Mouse (Mus musculus) forebrain, embryonic 11.5 days (tissue): ENCODE data around the gene Shank2. TPM values are rescaled to one million over a fixed set of nuclear protein-coding genes. Genes with fewer than 3 reads are reported as not detected.

Experiments used
- ATAC-seq: fragments of 200-750 bp; cut with Nextera tagmentation; replicated peaks from 2 replicates; pipeline ENCODE4 v1.8.0; 2017; ENCODE audit warnings: moderate TSS enrichment; ENCODE audit not compliant: low FRiP score
- DNase-seq: peaks from one replicate; pipeline ENCODE4 v3.0.0-alpha.2; 2017; ENCODE audit warnings: low spot score
- H3K27ac ChIP-seq: fragments of 300-500 bp; sonication (generic); 2 replicates; pipeline ENCODE4 v1.5.1; 2014; ENCODE audit warnings: low read depth, low read length
- H3K27me3 ChIP-seq: fragments of 300-500 bp; sonication (generic); 2 replicates; pipeline ENCODE4 v1.6.1; 2014; ENCODE audit warnings: mild to moderate bottlenecking, low read length, mixed read lengths; ENCODE audit not compliant: control insufficient read depth, insufficient read depth
- H3K36me3 ChIP-seq: fragments of 300-500 bp; sonication (generic); 2 replicates; pipeline ENCODE4 v1.6.1; 2014; ENCODE audit warnings: mild to moderate bottlenecking, low read length, moderate library complexity, mixed read lengths; ENCODE audit not compliant: control insufficient read depth, insufficient read depth
- H3K4me1 ChIP-seq: fragments of 300-500 bp; sonication (generic); replicated peaks from 2 replicates; pipeline ENCODE4 v1.6.1; 2014; ENCODE audit warnings: low read length, mixed read lengths; ENCODE audit not compliant: control insufficient read depth, insufficient read depth
- H3K4me2 ChIP-seq: fragments of 300-500 bp; sonication (generic); 2 replicates; pipeline ENCODE4 v1.6.1; 2014; ENCODE audit warnings: low read depth, mild to moderate bottlenecking, low read length, moderate library complexity, mixed read lengths; ENCODE audit not compliant: severe bottlenecking
- H3K4me3 ChIP-seq: fragments of 300-500 bp; sonication (generic); 2 replicates; pipeline ENCODE4 v1.5.1; 2014; ENCODE audit warnings: low read depth, low read length
- H3K9ac ChIP-seq: fragments of 300-500 bp; sonication (generic); 2 replicates; pipeline ENCODE4 v1.6.1; 2014; ENCODE audit warnings: low read length
- H3K9me3 ChIP-seq: fragments of 300-500 bp; sonication (generic); 2 replicates; pipeline ENCODE4 v1.6.1; 2016; ENCODE audit warnings: low read length, mixed read lengths; ENCODE audit not compliant: control insufficient read depth
- WGBS: fragments of 180-500 bp; shearing (Covaris S2); extraction: QIAGEN DNeasy Blood & Tissue Kit; methylation state at CpG from one replicate; pipeline ENCODE4 v1.1.7; 2014; 5-methylcytosine and 5-hydroxymethylcytosine counted together
- polyA plus RNA-seq: library from polyadenylated mRNA; unstranded; fragments of >200 nt; fragmentation: Nextera tagmentation; extraction: Ambion mirVana; gene quantifications from 2 replicates; pipeline ENCODE4 v1.2.1, GENCODE M21; 2014

Gene Shank2
- polyA plus RNA-seq, 1 experiment from 2014 or later: 2.2 TPM

DNA sequence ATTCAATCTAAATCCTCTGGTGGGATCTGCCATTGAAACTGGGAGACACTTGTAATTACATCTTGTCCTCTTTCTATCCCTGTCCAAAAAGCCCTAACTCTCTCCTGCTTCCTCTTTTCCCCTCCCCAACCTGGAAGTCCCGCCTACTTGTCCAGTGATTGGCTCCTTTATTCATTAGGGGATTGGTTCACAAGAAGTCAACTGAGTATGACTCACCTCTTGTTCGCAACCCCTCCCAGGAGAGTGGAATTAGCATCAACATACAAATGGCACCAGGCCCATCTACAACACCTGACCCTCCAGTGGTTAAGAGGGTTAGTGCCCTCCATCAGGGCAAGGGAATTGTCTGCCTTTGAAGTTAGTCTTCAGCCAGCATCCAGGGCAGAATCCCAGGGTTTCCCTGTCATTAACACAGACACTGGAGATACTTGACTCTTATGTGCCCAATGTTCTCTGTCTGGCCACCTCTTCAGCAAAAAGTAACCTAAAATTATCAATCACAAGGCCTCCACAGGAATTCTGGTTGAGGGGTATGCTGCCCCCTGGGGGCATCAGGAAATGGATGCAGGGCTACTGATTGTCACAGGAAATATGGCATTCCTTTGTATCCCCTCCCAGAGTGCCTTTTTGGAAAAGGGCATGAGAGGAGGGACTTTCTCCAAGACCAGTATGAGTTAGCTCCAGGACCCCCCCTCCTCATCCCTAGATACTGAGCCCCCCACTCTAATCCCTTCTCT is 247.1 kb downstream of the Shank2 start:
- Histone ChIP-seq H3K9me3 (no peaks in the 10 kb centered on the region), H3K4me1 (no peaks in the 10 kb centered on the region), H3K4me3 (no peak overlapping the region), H3K27me3 (no peaks in the 10 kb centered on the region), H3K36me3 (no peaks in the 10 kb centered on the region), H3K9ac (no peak overlapping the region), H3K27ac (no peak overlapping the region), H3K4me2 (no peak overlapping the region)
- WGBS: 43% methylated on average over 2 of the region's 2 CpGs
- no peak for DNase-seq
- ATAC-seq: no peak

DNA sequence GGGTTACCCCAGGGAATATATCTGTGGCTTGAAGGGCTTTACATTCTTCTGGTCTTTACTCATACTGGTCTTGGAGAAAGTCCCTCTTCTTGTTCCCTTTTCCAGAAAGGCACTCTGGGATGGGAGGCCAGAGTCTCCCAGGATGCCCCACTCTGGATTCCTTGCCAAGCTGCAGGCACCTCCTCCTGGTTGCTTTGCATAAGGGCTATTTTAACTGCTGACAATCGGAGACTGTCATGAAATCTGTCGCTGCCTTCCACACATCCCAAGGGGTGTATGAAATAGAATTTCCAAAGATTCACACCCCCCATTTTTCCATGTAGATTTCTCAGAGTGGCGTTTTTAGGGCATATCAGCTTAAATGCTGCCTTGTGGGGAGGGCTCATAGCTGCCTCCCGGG is 249.1 kb downstream of the Shank2 start:
- H3K4me2 ChIP-seq: no peak overlapping the region
- H3K27ac ChIP-seq: no peak overlapping the region
- no peaks in the 10 kb centered on the region for H3K9me3 ChIP-seq
- ATAC-seq (no peak), DNase-seq (no peak)
- no peak overlapping the region for H3K9ac ChIP-seq
- no peak overlapping the region for H3K4me3 ChIP-seq
- no peaks in the 10 kb centered on the region for H3K36me3 ChIP-seq
- H3K4me1 ChIP-seq: no peaks in the 10 kb centered on the region
- no peaks in the 10 kb centered on the region for H3K27me3 ChIP-seq
- 82% methylated on average over 4 of the region's 4 CpGs for WGBS

DNA sequence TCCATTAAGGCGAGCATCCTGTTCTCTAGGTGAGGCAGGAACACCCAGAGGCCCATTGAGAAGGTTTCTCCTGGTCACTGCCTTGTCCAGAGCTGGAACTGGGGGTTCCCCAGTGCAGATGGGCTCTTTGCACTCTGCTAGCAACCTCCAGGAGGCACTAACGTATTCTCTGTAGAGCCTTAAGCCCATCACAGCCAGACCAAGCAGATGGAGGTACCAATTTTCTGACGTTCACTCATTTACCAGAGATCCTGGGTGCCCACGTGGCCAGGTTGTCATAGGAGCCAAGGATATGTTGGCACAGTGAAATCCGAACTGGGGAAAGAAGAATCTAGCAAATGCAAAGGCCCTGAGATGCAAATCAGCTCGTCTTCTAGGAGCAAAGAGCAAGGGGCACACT is 249.5 kb downstream of the Shank2 start:
- no peaks in the 10 kb centered on the region for H3K27me3 ChIP-seq
- 57% methylated on average over 6 of the region's 6 CpGs for WGBS
- H3K4me3 ChIP-seq: no peak overlapping the region
- H3K9ac ChIP-seq: no peak overlapping the region
- H3K27ac ChIP-seq: no peak overlapping the region
- no peak overlapping the region for H3K4me2 ChIP-seq
- no peak for DNase-seq
- ATAC-seq: no peak
- H3K9me3 ChIP-seq: no peaks in the 10 kb centered on the region
- H3K36me3 ChIP-seq: no peaks in the 10 kb centered on the region
- no peaks in the 10 kb centered on the region for H3K4me1 ChIP-seq

DNA sequence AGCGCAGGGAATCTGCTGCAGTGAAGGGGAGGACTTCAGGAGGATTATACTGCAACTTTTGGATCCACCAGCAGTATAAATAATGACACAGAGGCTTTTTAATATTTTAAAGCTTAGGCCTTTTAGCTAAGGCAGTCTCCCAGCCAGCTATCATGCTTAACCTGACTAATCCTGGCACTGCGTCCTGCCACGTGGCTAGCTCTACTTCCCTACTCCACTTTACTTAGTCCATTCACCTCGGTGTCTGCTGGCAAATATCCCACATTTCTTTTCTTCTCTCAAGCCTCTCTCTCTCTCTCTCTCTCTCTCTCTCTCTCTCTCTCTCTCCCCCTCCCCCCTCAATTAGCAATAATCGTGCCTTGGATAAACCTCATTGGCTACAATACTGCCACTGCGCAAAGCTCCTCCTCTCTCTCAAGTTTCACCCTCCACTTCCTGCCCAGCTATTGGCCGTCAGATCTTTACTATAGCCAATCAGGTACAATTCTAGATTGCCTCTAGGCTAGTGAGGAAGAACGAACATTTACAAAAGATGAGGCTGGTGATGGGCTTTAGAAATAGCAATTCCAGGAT is 253.0 kb downstream of the Shank2 start:
- no peak overlapping the region for H3K27ac ChIP-seq
- 35% methylated on average over 8 of the region's 8 CpGs for WGBS
- no peak overlapping the region for H3K9ac ChIP-seq
- no peaks in the 10 kb centered on the region for H3K4me1 ChIP-seq
- ATAC-seq (peak; percentile 72), DNase-seq (no peak)
- H3K36me3 ChIP-seq: no peaks in the 10 kb centered on the region
- H3K4me3 ChIP-seq: no peak overlapping the region
- H3K4me2 ChIP-seq: no peak overlapping the region
- H3K27me3 ChIP-seq: no peaks in the 10 kb centered on the region
- no peaks in the 10 kb centered on the region for H3K9me3 ChIP-seq

DNA sequence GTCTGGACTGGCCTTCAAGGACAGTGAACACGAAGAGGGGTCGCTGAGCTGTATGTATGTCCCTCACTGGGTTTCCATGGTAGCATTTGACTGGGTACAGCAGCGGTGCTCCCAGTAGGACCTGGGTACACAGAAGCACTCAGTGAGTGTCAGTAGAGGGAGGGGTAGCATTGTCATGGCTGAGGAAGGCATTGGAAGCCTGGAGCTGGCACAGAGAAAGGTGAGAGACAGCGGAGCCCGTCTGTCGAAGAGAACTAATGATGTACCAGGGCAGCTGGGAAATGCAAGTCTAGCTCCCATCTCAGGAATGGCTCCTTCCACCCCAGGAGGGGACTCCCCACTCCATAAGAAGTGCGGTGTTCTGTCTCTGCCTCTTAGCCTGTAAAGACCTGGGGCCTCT is 256.1 kb downstream of the Shank2 start:
- Histone ChIP-seq H3K9me3 (no peaks in the 10 kb centered on the region), H3K4me3 (no peak overlapping the region), H3K27me3 (no peaks in the 10 kb centered on the region), H3K36me3 (no peaks in the 10 kb centered on the region), H3K27ac (no peak overlapping the region), H3K9ac (no peak overlapping the region), H3K4me1 (no peaks in the 10 kb centered on the region), H3K4me2 (no peak overlapping the region)
- 77% methylated on average over 7 of the region's 7 CpGs for WGBS
- ATAC-seq (no peak), DNase-seq (no peak)

DNA sequence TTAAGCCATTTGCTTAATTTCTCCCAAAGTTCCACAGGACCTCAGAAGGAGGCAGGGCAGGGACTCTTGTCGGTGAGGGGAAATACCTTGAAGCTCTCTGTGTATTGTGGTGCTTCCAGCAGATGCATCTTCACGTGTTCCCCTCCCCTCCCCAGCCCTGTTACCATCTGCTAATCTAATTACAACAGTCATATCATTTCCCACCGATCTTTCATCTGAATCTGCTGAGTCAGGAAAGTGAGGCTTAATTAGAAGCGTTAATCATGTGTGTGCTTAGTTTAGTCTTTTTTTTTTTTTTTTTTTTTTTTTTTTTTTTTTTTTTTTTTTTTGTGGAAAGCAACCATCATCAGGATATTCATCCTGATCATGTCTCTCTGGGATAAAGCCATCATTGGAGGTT is 256.6 kb downstream of the Shank2 start:
- Histone ChIP-seq H3K9ac (no peak overlapping the region), H3K27me3 (no peaks in the 10 kb centered on the region), H3K4me1 (no peaks in the 10 kb centered on the region), H3K27ac (no peak overlapping the region), H3K4me2 (no peak overlapping the region), H3K9me3 (no peaks in the 10 kb centered on the region), H3K36me3 (no peaks in the 10 kb centered on the region), H3K4me3 (no peak overlapping the region)
- DNase-seq (no peak), ATAC-seq (no peak)
- WGBS: 62% methylated on average over 4 of the region's 4 CpGs

DNA sequence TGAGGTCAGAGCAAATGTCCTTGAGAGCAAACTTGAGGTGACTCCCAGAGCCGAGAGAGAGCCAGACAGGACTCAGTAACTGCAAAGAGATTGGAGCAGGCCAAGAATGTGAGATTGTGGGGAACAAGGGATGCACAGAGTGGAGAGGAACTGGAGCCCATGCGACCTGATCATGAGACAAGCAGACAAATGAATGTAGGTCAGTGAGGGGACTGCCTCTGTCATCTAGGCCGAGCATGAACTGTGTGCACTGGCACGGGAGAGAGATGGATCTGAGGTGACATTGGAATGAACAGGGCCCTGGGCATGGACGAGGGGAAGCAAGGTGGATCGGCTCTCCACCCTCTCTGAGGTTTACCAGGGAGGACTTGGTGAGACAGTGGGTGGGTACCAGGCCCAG is 260.9 kb downstream of the Shank2 start:
- Histone ChIP-seq H3K9me3 (no peaks in the 10 kb centered on the region), H3K4me2 (no peak overlapping the region), H3K9ac (no peak overlapping the region), H3K4me3 (no peak overlapping the region), H3K27me3 (no peaks in the 10 kb centered on the region), H3K36me3 (no peaks in the 10 kb centered on the region), H3K27ac (no peak overlapping the region), H3K4me1 (no peaks in the 10 kb centered on the region)
- DNase-seq (no peak), ATAC-seq (no peak)
- whole genome bisulfite sequencing: 82% methylated on average over 6 of the region's 6 CpGs

DNA sequence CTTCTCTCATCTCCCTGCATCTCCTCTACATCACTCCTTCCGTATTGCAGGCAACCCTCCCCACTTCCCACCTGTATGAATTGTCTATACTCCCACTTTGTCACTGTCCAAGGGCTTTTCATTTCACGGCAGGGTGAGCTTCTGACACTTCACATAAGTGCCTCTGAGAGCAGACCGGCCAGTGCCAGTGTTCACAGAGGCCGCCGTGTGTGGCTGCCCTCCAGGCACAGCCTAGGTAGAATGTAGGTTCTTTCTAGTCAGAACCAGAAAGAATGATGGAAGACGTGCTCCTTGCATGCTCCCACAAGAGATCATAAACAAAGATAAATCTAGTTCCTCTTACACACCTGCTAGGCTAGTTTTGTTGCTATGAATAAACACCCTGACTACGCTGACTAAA is 265.0 kb downstream of the Shank2 start:
- no peak for ATAC-seq

DNA sequence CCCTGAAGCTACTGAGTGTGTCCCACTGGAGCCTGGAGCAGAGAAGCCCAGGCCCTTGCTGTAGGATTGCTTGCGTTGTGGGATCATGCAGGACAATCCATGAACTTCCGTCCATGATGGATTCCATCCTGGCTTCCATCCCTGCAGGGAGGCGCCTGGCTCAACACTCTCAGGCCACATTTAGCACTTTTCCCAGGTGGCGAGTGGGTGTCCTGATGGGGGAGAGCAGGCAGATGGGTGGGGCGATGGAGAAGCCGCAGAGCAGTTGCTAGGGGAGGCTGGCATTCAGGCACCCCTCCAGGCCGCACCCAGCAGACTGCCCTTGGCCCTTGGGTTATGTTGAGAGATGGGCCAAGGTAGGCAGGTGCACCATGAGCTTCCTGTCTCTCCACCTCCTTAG is 266.6 kb downstream of the Shank2 start:
- no peaks in the 10 kb centered on the region for H3K9me3 ChIP-seq
- no peak overlapping the region for H3K27ac ChIP-seq
- no peaks in the 10 kb centered on the region for H3K36me3 ChIP-seq
- WGBS: 85% methylated on average over 7 of the region's 7 CpGs
- H3K9ac ChIP-seq: no peak overlapping the region
- no peaks in the 10 kb centered on the region for H3K27me3 ChIP-seq
- DNase-seq: no peak
- no peaks in the 10 kb centered on the region for H3K4me1 ChIP-seq
- H3K4me2 ChIP-seq: no peak overlapping the region
- no peak overlapping the region for H3K4me3 ChIP-seq
- no peak for ATAC-seq

More for the DNA sequence above, 265.0 kb downstream of the Shank2 start:
- Histone ChIP-seq H3K9ac (no peak overlapping the region), H3K4me3 (no peak overlapping the region), H3K27me3 (no peaks in the 10 kb centered on the region), H3K27ac (no peak overlapping the region), H3K4me2 (no peak overlapping the region), H3K9me3 (no peaks in the 10 kb centered on the region), H3K36me3 (no peaks in the 10 kb centered on the region), H3K4me1 (no peaks in the 10 kb centered on the region)
- 83% methylated on average over 7 of the region's 7 CpGs for WGBS
- no peak for DNase-seq
